Mouse (Mus musculus): ENCODE results near the gene Tnip1. TPM values are rescaled to one million over a fixed set of nuclear protein-coding genes. Genes with fewer than 3 reads are reported as not detected.
A peak's percentile ranks its signal among the peaks of the same experiment; 100 is the strongest.

The Tnip1 gene
- total and polyA plus RNA-seq, 2 experiments: 3.0 to 8.1 TPM

GRCm38 (mm10) chr11:54998284-54998683, 35.6 kb upstream of the Tnip1 start:
- TF ChIP-seq CTCF (IDR thresholded peaks at IDR 0.05; ENCODE audit: low read depth, low read length): peak; percentile 95
- TF ChIP-seq POLR2A (IDR thresholded peaks at IDR 0.05; ENCODE audit: extremely low read depth, insufficient read depth, low read length): no peak
- Histone ChIP-seq H3K27ac (replicated peaks; ENCODE audit: insufficient read depth, low read depth, low read length) (no peak overlapping the region), H3K36me3 (ENCODE audit: control insufficient read depth, insufficient read depth, low read length) (peaks cover 23% of the 10 kb centered on the region), H3K9ac (ENCODE audit: low read depth, low read length) (no peak overlapping the region), H3K79me2 (ENCODE audit: control insufficient read depth, insufficient read depth, low read length) (no peaks in the 10 kb centered on the region), H3K4me1 (ENCODE audit: control insufficient read depth, insufficient read depth, low read length) (no peaks in the 10 kb centered on the region), H3K4me3 (ENCODE audit: insufficient read depth, low read depth, low read length) (no peak overlapping the region), H3K27me3 (ENCODE audit: control insufficient read depth, insufficient read depth, low read length) (no peaks in the 10 kb centered on the region)
- no peak for DNase-seq (ENCODE audit: extremely low read depth, low read depth, low spot score)
- 25% methylated on average over 12 of the region's 12 CpGs for WGBS

GRCm38 (mm10) chr11:54996176-54996575, 33.5 kb upstream of the Tnip1 start:
- Histone ChIP-seq H3K27me3 (ENCODE audit: control insufficient read depth, insufficient read depth, low read length) (no peaks in the 10 kb centered on the region), H3K79me2 (ENCODE audit: control insufficient read depth, insufficient read depth, low read length) (no peaks in the 10 kb centered on the region), H3K9ac (ENCODE audit: low read depth, low read length) (no peak overlapping the region), H3K36me3 (ENCODE audit: control insufficient read depth, insufficient read depth, low read length) (peaks cover 23% of the 10 kb centered on the region), H3K4me3 (ENCODE audit: insufficient read depth, low read depth, low read length) (no peak overlapping the region), H3K4me1 (ENCODE audit: control insufficient read depth, insufficient read depth, low read length) (no peaks in the 10 kb centered on the region), H3K27ac (replicated peaks; ENCODE audit: insufficient read depth, low read depth, low read length) (no peak overlapping the region)
- DNase-seq (ENCODE audit: extremely low read depth, low read depth, low spot score): no peak
- no peak for TF ChIP-seq POLR2A (IDR thresholded peaks at IDR 0.05; ENCODE audit: extremely low read depth, insufficient read depth, low read length)
- TF ChIP-seq CTCF (IDR thresholded peaks at IDR 0.05; ENCODE audit: low read depth, low read length): no peak
- WGBS: 90% methylated on average over 7 of the region's 7 CpGs

GRCm38 (mm10) chr11:54989920-54990319, 27.2 kb upstream of the Tnip1 start:
- no peaks in the 10 kb centered on the region for H3K79me2 ChIP-seq (ENCODE audit: control insufficient read depth, insufficient read depth, low read length)
- DNase-seq (ENCODE audit: extremely low read depth, low read depth, low spot score): no peak
- H3K36me3 ChIP-seq (ENCODE audit: control insufficient read depth, insufficient read depth, low read length): peaks cover 21% of the 10 kb centered on the region
- no peak overlapping the region for H3K9ac ChIP-seq (ENCODE audit: low read depth, low read length)
- TF ChIP-seq CTCF (IDR thresholded peaks at IDR 0.05; ENCODE audit: low read depth, low read length): no peak
- TF ChIP-seq POLR2A (IDR thresholded peaks at IDR 0.05; ENCODE audit: extremely low read depth, insufficient read depth, low read length): no peak
- H3K4me3 ChIP-seq (ENCODE audit: insufficient read depth, low read depth, low read length): no peak overlapping the region
- no peak overlapping the region for H3K27ac ChIP-seq (replicated peaks; ENCODE audit: insufficient read depth, low read depth, low read length)
- no peaks in the 10 kb centered on the region for H3K27me3 ChIP-seq (ENCODE audit: control insufficient read depth, insufficient read depth, low read length)
- H3K4me1 ChIP-seq (ENCODE audit: control insufficient read depth, insufficient read depth, low read length): no peaks in the 10 kb centered on the region

GRCm38 (mm10) chr11:54988754-54989349, 26.1 kb upstream of the Tnip1 start:
- H3K36me3 ChIP-seq (ENCODE audit: control insufficient read depth, insufficient read depth, low read length): peaks cover 23% of the 10 kb centered on the region
- no peaks in the 10 kb centered on the region for H3K4me1 ChIP-seq (ENCODE audit: control insufficient read depth, insufficient read depth, low read length)
- no peaks in the 10 kb centered on the region for H3K27me3 ChIP-seq (ENCODE audit: control insufficient read depth, insufficient read depth, low read length)
- H3K9ac ChIP-seq (ENCODE audit: low read depth, low read length): no peak overlapping the region
- 86% methylated on average over 8 of the region's 8 CpGs for WGBS
- H3K27ac ChIP-seq (replicated peaks; ENCODE audit: insufficient read depth, low read depth, low read length): no peak overlapping the region
- TF ChIP-seq CTCF (IDR thresholded peaks at IDR 0.05; ENCODE audit: low read depth, low read length): no peak
- no peak for TF ChIP-seq POLR2A (IDR thresholded peaks at IDR 0.05; ENCODE audit: extremely low read depth, insufficient read depth, low read length)
- no peak for DNase-seq (ENCODE audit: extremely low read depth, low read depth, low spot score)
- no peaks in the 10 kb centered on the region for H3K79me2 ChIP-seq (ENCODE audit: control insufficient read depth, insufficient read depth, low read length)
- H3K4me3 ChIP-seq (ENCODE audit: insufficient read depth, low read depth, low read length): no peak overlapping the region

GRCm38 (mm10) chr11:54987974-54988373, 25.3 kb upstream of the Tnip1 start:
- H3K27me3 ChIP-seq (ENCODE audit: control insufficient read depth, insufficient read depth, low read length): no peaks in the 10 kb centered on the region
- H3K4me3 ChIP-seq (ENCODE audit: insufficient read depth, low read depth, low read length): no peak overlapping the region
- WGBS: 96% methylated on average over 1 of the region's 1 CpGs
- no peaks in the 10 kb centered on the region for H3K79me2 ChIP-seq (ENCODE audit: control insufficient read depth, insufficient read depth, low read length)
- no peak overlapping the region for H3K9ac ChIP-seq (ENCODE audit: low read depth, low read length)
- peaks cover 21% of the 10 kb centered on the region for H3K36me3 ChIP-seq (ENCODE audit: control insufficient read depth, insufficient read depth, low read length)
- peak; percentile 18 for DNase-seq (ENCODE audit: extremely low read depth, low read depth, low spot score)
- H3K27ac ChIP-seq (replicated peaks; ENCODE audit: insufficient read depth, low read depth, low read length): no peak overlapping the region
- TF ChIP-seq POLR2A (IDR thresholded peaks at IDR 0.05; ENCODE audit: extremely low read depth, insufficient read depth, low read length) (no peak), CTCF (IDR thresholded peaks at IDR 0.05; ENCODE audit: low read depth, low read length) (peak; percentile 77)
- no peaks in the 10 kb centered on the region for H3K4me1 ChIP-seq (ENCODE audit: control insufficient read depth, insufficient read depth, low read length)

GRCm38 (mm10) chr11:54985086-54985485, 22.4 kb upstream of the Tnip1 start:
- TF ChIP-seq POLR2A (IDR thresholded peaks at IDR 0.05; ENCODE audit: extremely low read depth, insufficient read depth, low read length) (no peak), CTCF (IDR thresholded peaks at IDR 0.05; ENCODE audit: low read depth, low read length) (no peak)
- peaks cover 22% of the 10 kb centered on the region for H3K36me3 ChIP-seq (ENCODE audit: control insufficient read depth, insufficient read depth, low read length)

More at GRCm38 (mm10) chr11:54985086-54985485, 22.4 kb upstream of the Tnip1 start:
- no peak for DNase-seq (ENCODE audit: extremely low read depth, low read depth, low spot score)
- Histone ChIP-seq H3K79me2 (ENCODE audit: control insufficient read depth, insufficient read depth, low read length) (no peaks in the 10 kb centered on the region), H3K9ac (ENCODE audit: low read depth, low read length) (no peak overlapping the region), H3K4me3 (ENCODE audit: insufficient read depth, low read depth, low read length) (no peak overlapping the region), H3K27ac (replicated peaks; ENCODE audit: insufficient read depth, low read depth, low read length) (no peak overlapping the region), H3K4me1 (ENCODE audit: control insufficient read depth, insufficient read depth, low read length) (no peaks in the 10 kb centered on the region), H3K27me3 (ENCODE audit: control insufficient read depth, insufficient read depth, low read length) (no peaks in the 10 kb centered on the region)
- WGBS: 84% methylated on average over 3 of the region's 3 CpGs

Data from liver, adult 2 months (tissue).